ENCODE assay signal across 14 mouse cellular contexts in the genomic region with DNA sequence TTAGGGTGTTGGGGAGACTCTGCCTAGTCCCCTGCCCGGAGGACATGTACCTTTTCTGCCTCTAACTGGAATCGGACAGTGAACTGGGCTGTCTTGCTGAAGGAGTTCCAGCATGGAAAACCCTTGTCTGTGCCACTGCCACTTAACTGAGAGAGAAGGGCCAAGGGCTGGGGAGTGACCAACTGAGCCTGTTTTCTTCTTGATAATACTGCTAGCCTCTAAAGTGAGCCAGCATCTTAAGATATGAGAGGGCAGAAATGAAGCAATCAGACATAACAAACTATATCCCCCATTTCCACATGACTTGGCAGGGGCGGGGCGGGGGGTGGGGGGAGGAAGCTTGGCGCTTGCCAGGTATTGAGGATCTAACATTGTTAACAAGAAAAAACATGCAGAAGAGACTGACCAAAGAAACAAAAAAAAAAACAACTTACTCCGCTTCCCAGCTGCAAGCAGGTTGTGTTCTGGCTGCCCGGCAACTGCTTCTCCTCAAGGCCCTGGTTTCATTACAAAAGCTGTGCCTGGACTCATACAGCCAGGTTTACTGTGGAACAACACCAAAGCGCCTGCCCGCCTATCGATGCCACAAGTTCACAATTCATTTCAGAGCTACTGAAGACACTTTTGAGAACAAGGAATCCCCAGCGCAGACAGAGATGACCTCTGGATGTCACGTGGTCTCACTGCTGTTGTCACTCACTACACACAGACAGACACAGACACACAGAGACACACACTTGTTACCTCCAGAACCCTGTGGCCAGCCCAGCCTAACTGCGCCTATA.
DNase-seq lines count a peak whose midpoint lies in the region; ATAC-seq and TF ChIP-seq lines count a peak whose summit lies in the region.
"Had no signal": no experiment of that assay in that cellular context is flagged by ENCODE, and none has a peak within 500 bp of the region (broad histone marks: within the 10 kb centered on the region; RNA-seq: fewer than 3 reads in every experiment).

No protein-coding gene starts in this region.

- 0 out of 2 replicates have a peak overlapping the region, but pooled peaks have one; percentile 16 for H3K27ac ChIP-seq in forebrain, embryonic 15.5 days (replicated peaks)
- no peak overlapping the region for H3K27ac ChIP-seq in forebrain, postnatal 0 days (ENCODE audit: low read depth, low read length)
- peak overlapping the region; percentile 87 for H3K27ac ChIP-seq in lung, postnatal 0 days (ENCODE audit: low read length)
- H3K27ac ChIP-seq: embryonic facial prominence, embryonic 13.5 days had no signal

- ATAC-seq in forebrain, embryonic 15.5 days (replicated peaks): no peak
- ATAC-seq in forebrain, postnatal 0 days: no peak
- ATAC-seq in lung, postnatal 0 days: peak; percentile 75
- peak; percentile 67 for ATAC-seq in erythroid progenitor cell, adult 5-6 weeks (replicated peaks; ENCODE audit: low FRiP score, poor library complexity, severe bottlenecking)
- ATAC-seq: intestine, embryonic 16.5 days had no signal

- no peak for DNase-seq in forebrain, postnatal 0 days
- DNase-seq in lung, postnatal 0 days (ENCODE audit: low spot score): peak; percentile 89
- no peak for DNase-seq in lung, postnatal 4 days
- peak; percentile 57 for DNase-seq in lung, postnatal 25 days (ENCODE audit: low spot score)
- no peak for DNase-seq in natural killer cell, adult 2 months (ENCODE audit: low spot score in 2 of 2)
- DNase-seq in kidney, postnatal 14 days: no peak
- DNase-seq: adrenal gland, postnatal 14 days; cerebellum, adult 9-10 months; gastrocnemius, postnatal 25 days; right cerebral cortex, adult 18-20 months had no signal

- no peaks in the 10 kb centered on the region for H3K36me3 ChIP-seq in forebrain, embryonic 15.5 days
- H3K36me3 ChIP-seq in forebrain, postnatal 0 days (ENCODE audit: insufficient read depth): no peaks in the 10 kb centered on the region
- no peaks in the 10 kb centered on the region for H3K36me3 ChIP-seq in lung, postnatal 0 days (ENCODE audit: insufficient read depth, low read length)
- H3K36me3 ChIP-seq: embryonic facial prominence, embryonic 13.5 days had no signal

- WGBS in forebrain, embryonic 15.5 days: 73% methylated on average over 13 of the region's 13 CpGs
- 72% methylated on average over 13 of the region's 13 CpGs for WGBS in forebrain, postnatal 0 days
- WGBS in lung, postnatal 0 days: 68% methylated on average over 13 of the region's 13 CpGs

- TF ChIP-seq CTCF in forebrain, postnatal 0 days (IDR thresholded peaks at IDR 0.05; ENCODE audit: low read depth): no peak
- TF ChIP-seq CTCF in lung, postnatal 0 days (IDR thresholded peaks at IDR 0.05): no peak

- TF ChIP-seq EP300 in lung, postnatal 0 days (IDR thresholded peaks at IDR 0.05): peak; percentile 58; the same call in 1 of the 2 replicates

- H3K4me3 ChIP-seq in forebrain, embryonic 15.5 days: no peak overlapping the region
- no peak overlapping the region for H3K4me3 ChIP-seq in forebrain, postnatal 0 days (ENCODE audit: low read depth, low read length)
- no peak overlapping the region for H3K4me3 ChIP-seq in lung, postnatal 0 days (ENCODE audit: low read depth, low read length)
- H3K4me3 ChIP-seq: embryonic facial prominence, embryonic 13.5 days had no signal

- H3K4me1 ChIP-seq in forebrain, embryonic 15.5 days: peaks cover 18% of the 10 kb centered on the region
- peaks cover 4% of the 10 kb centered on the region; the same call in 1 of the 2 replicates for H3K4me1 ChIP-seq in forebrain, postnatal 0 days (ENCODE audit: insufficient read depth)
- H3K4me1 ChIP-seq in lung, postnatal 0 days (ENCODE audit: insufficient read depth, low read depth, low read length): peaks cover 29% of the 10 kb centered on the region; the same call in 1 of the 2 replicates

- H3K4me2 ChIP-seq in forebrain, embryonic 15.5 days (replicated peaks): no peak overlapping the region
- no peak overlapping the region for H3K4me2 ChIP-seq in forebrain, postnatal 0 days (ENCODE audit: low read depth)
- peak overlapping the region; percentile 22; the same call in 1 of the 2 replicates for H3K4me2 ChIP-seq in lung, postnatal 0 days (replicated peaks; ENCODE audit: low read depth, low read length)
- H3K4me2 ChIP-seq: embryonic facial prominence, embryonic 13.5 days had no signal

- H3K9ac ChIP-seq in forebrain, embryonic 15.5 days (replicated peaks): no peak overlapping the region
- H3K9ac ChIP-seq in forebrain, postnatal 0 days: no peak overlapping the region
- H3K9ac ChIP-seq in lung, postnatal 0 days (replicated peaks; ENCODE audit: low read depth): peak overlapping the region; percentile 19; the same call in 1 of the 2 replicates
- H3K9ac ChIP-seq: embryonic facial prominence, embryonic 13.5 days had no signal

- H3K9me3 ChIP-seq in forebrain, embryonic 15.5 days: 0 out of 2 replicates have a peak, but pooled peaks cover 5% of the 10 kb centered on the region
- peaks cover 7% of the 10 kb centered on the region; the same call in 1 of the 2 replicates for H3K9me3 ChIP-seq in forebrain, postnatal 0 days (ENCODE audit: low read length)
- H3K9me3 ChIP-seq in lung, postnatal 0 days (ENCODE audit: low read length): no peaks in the 10 kb centered on the region

- no peaks in the 10 kb centered on the region for H3K27me3 ChIP-seq in forebrain, embryonic 15.5 days
- H3K27me3 ChIP-seq in forebrain, postnatal 0 days (ENCODE audit: insufficient read depth, low read length): no peaks in the 10 kb centered on the region
- H3K27me3 ChIP-seq in lung, postnatal 0 days (replicated peaks; ENCODE audit: insufficient read depth, low read length): no peaks in the 10 kb centered on the region
- H3K27me3 ChIP-seq: embryonic facial prominence, embryonic 13.5 days had no signal

Comparison
In these comparisons a context has a peak if more than half of its experiments do, and no peak if none do; other contexts are left out.
1. DNase-seq: peak in lung, postnatal 0 days (single experiment) and lung, postnatal 25 days (single experiment); none in forebrain, postnatal 0 days (single experiment), lung, postnatal 4 days (0 of 2), natural killer cell, adult 2 months (0 of 2) and kidney, postnatal 14 days (single experiment).
2. ATAC-seq: peak in lung, postnatal 0 days (single experiment) and erythroid progenitor cell, adult 5-6 weeks (single experiment); none in forebrain, embryonic 15.5 days (single experiment) and forebrain, postnatal 0 days (single experiment).